Mouse (Mus musculus) frontal cortex, adult (tissue): ENCODE results near the gene Fdx1.

Experiments
- ATAC-seq: cut with Nextera tagmentation; 2 replicates; pipeline ENCODE4 v1.9.2; 2017; ENCODE audit warnings: mild to moderate bottlenecking, moderate library complexity, mixed read lengths; ENCODE audit not compliant: low TSS enrichment

Gene Fdx1

DNA sequence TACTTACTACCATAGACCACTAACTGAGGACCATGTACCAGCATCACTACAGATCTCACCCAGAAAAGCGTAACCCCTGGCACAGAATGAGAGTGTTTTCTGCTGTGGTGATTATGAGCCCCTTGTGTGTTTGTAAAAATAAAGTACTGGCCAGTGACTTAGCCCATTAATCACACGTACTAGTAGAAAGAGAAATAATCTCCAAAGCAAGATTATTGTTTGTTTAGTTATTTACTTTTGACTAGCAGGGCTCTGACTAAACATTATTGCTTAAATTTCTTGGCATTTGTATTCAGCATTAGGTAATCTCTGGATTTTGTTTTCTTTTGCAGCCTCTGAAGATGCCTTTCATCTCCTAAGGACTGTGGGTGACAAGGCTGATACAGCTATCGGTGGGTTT is 55.1 kb downstream of the Fdx1 start:
- no peak for ATAC-seq

DNA sequence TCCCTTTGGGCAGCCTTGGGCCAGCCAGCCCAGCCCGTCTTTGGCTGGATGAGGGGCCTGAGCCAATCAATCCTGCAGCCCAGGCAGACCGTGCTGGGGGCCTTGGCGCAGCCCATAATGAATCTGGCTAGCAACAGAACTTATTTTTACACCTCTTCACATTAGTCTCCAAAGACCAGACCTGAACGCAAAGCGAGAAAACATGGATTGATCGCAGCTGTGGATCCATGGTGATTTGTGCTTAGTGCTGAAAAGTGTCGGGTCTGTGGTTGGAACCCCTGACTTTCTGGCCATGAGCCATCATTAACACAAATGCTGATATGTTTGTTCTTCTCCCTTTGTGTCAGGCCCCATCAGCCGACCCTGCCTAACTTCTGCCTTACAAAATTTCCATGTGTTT is 56.4 kb downstream of the Fdx1 start:
- ATAC-seq = no peak
